Mouse (Mus musculus): ENCODE results near the gene Coq9. TPM values are rescaled to one million over a fixed set of nuclear protein-coding genes. Genes with fewer than 3 reads are reported as not detected.
A peak's percentile ranks its signal among the peaks of the same experiment; 100 is the strongest.

Coq9 gene
- total and polyA plus RNA-seq, 3 experiments, result 48.5 to 82.2 (median 68.8) TPM

DNA sequence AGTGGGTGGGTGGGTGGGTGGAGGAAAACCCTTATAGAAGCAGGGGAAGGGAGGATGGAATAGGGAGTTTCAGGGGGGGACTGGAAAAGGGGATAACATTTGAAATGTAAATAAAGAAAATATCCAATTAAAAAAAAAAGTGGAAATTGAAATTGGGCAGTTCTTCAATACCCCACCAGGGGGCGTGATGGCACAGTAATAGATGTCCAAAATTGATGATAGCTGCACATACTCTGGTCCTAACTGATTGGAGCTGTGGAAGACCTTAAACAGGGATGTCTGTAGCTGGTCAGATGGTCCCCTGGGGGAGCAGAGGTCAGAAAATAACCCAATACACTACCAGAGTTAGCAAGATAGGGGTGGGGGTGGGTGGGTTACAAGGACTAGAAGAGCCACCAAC is 23.6 kb upstream of the Coq9 start:
- peaks cover 24 to 47% of the 10 kb centered on the region in 2 experiments for H3K4me1 ChIP-seq (ENCODE audit: control insufficient read depth in 1 of 2, insufficient read depth in 2 of 2)
- H3K79me2 ChIP-seq (replicated peaks; ENCODE audit: control insufficient read depth, extremely low read depth, insufficient read depth, poor library complexity, severe bottlenecking), result no peaks in the 10 kb centered on the region
- TF ChIP-seq RAD21 (IDR thresholded peaks at IDR 0.05; ENCODE audit: low read depth, low read length) (peak; percentile 48), USF2 (conservative IDR thresholded peaks at IDR 0.05; ENCODE audit: low read depth, low read length) (no peak), ZNF384 (IDR thresholded peaks at IDR 0.05; ENCODE audit: low read depth, low read length) (peak; percentile 87), CTCF (conservative IDR thresholded peaks at IDR 0.05 in 1 of 2, IDR thresholded peaks at IDR 0.05 in 1 of 2; ENCODE audit: low read depth in 2 of 2, low read length in 2 of 2) (peak; percentile 69 to 79), SMC3 (IDR thresholded peaks at IDR 0.05; ENCODE audit: low read depth, low read length) (peak; percentile 50)
- H3K36me3 ChIP-seq (replicated peaks in 1 of 2; ENCODE audit: control insufficient read depth in 1 of 2, insufficient read depth in 1 of 2, low read length in 1 of 2), result peaks cover 2 to 25% of the 10 kb centered on the region in 2 experiments
- H3K27me3 ChIP-seq (replicated peaks), result no peaks in the 10 kb centered on the region
- H3K4me3 ChIP-seq (replicated peaks in 1 of 3; ENCODE audit: low read depth in 2 of 3, low read length in 2 of 3, poor library complexity in 1 of 3), result no peak overlapping the region
- H3K4me2 ChIP-seq (ENCODE audit: insufficient read depth, low read depth, poor library complexity, severe bottlenecking), result no peak overlapping the region
- in situ Hi-C loops (cut with MboI; ENCODE audit: low pct_ligation_motif_present, low pct_unique_long_range_greater_than_20kb, low sequenced_read_pairs), result no loop called here
- H3K27ac ChIP-seq (ENCODE audit: insufficient read depth, low read depth), result no peak overlapping the region
- DNase-seq (ENCODE audit: extremely low read depth), result peak; percentile 40
- H3K9ac ChIP-seq (ENCODE audit: insufficient read depth, low read depth), result no peak overlapping the region
- H3K9me3 ChIP-seq (replicated peaks; ENCODE audit: low read length), result no peaks in the 10 kb centered on the region
- dilution Hi-C loops (cut with MboI; ENCODE audit: extremely low pct_ligation_motif_present, extremely low pct_unique_long_range_greater_than_20kb, low sequenced_read_pairs), result no loop called here

DNA sequence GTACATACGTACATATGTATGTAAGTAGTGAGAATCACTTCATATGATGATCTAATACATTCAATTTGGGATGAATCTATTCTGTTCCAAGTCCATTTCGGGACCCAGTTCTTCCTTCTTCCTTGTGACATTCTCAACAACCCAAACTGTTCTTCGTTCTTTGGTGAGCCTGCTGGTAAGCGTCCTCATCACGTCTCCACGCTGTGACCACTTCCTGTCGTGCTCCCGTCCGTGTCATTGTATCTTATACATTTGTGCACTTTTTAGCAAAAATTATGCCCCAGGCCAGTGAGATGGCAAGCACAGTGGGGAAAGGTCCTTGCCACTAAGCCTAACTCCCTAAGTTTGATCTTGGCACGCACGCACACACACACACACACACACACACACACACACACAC is 20.2 kb upstream of the Coq9 start:
- DNase-seq (ENCODE audit: extremely low read depth), result no peak
- in situ Hi-C loops (cut with MboI; ENCODE audit: low pct_ligation_motif_present, low pct_unique_long_range_greater_than_20kb, low sequenced_read_pairs), result no loop called here
- peaks cover 3 to 18% of the 10 kb centered on the region in 2 experiments; a peak in 3 of 4 replicates for H3K4me1 ChIP-seq (ENCODE audit: control insufficient read depth in 1 of 2, insufficient read depth in 2 of 2)
- no peak overlapping the region for H3K9ac ChIP-seq (ENCODE audit: insufficient read depth, low read depth)
- no peaks in the 10 kb centered on the region for H3K9me3 ChIP-seq (replicated peaks; ENCODE audit: low read length)
- no peaks in the 10 kb centered on the region for H3K79me2 ChIP-seq (replicated peaks; ENCODE audit: control insufficient read depth, extremely low read depth, insufficient read depth, poor library complexity, severe bottlenecking)
- H3K4me3 ChIP-seq (replicated peaks in 1 of 3; ENCODE audit: low read depth in 2 of 3, low read length in 2 of 3, poor library complexity in 1 of 3), result no peak overlapping the region
- no peak overlapping the region for H3K27ac ChIP-seq (ENCODE audit: insufficient read depth, low read depth)
- no peaks in the 10 kb centered on the region for H3K27me3 ChIP-seq (replicated peaks)
- peaks cover 30 to 59% of the 10 kb centered on the region in 2 experiments for H3K36me3 ChIP-seq (replicated peaks in 1 of 2; ENCODE audit: control insufficient read depth in 1 of 2, insufficient read depth in 1 of 2, low read length in 1 of 2)
- dilution Hi-C loops (cut with MboI; ENCODE audit: extremely low pct_ligation_motif_present, extremely low pct_unique_long_range_greater_than_20kb, low sequenced_read_pairs), result no loop called here
- H3K4me2 ChIP-seq (ENCODE audit: insufficient read depth, low read depth, poor library complexity, severe bottlenecking), result no peak overlapping the region
- TF ChIP-seq POLR2AphosphoS2 (IDR thresholded peaks at IDR 0.05; ENCODE audit: low read depth, low read length) (no peak), MYC (IDR thresholded peaks at IDR 0.05; ENCODE audit: low read depth, low read length) (no peak)

DNA sequence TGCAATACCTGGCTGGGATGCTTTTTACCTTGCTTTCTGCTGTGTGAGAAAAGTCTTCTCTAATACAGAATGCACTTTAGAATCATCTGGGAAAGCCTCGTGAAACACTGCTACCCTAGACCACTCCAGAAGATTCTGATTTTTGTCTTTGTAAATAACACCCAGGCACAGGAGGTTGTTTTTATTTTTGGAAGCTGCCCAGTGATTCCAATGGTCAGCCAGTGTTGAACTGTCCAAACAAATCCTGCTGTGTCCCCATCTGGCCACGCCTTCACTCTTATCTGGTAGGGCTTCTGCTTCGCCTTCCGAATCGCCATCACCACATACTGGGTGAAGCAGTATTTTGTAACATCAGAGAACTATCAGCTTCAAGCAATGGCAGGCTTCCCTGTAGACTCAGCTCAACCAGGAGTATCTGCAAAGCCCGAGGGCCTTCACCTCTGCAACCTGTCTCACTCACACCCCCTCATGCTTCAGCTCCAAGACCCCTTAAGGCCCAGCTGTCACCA is 18.4 kb upstream of the Coq9 start:
- H3K27ac ChIP-seq (ENCODE audit: insufficient read depth, low read depth), result no peak overlapping the region
- no peak overlapping the region for H3K4me2 ChIP-seq (ENCODE audit: insufficient read depth, low read depth, poor library complexity, severe bottlenecking)
- no peak for DNase-seq (ENCODE audit: extremely low read depth)
- H3K9me3 ChIP-seq (replicated peaks; ENCODE audit: low read length), result no peaks in the 10 kb centered on the region
- no peak for TF ChIP-seq RCOR1 (conservative IDR thresholded peaks at IDR 0.05; ENCODE audit: low read depth, low read length)
- TF ChIP-seq MAX (IDR thresholded peaks at IDR 0.05; ENCODE audit: low read length), result no peak
- TF ChIP-seq PAX5 (IDR thresholded peaks at IDR 0.05; ENCODE audit: low read length), result no peak
- no peak for TF ChIP-seq TBP (conservative IDR thresholded peaks at IDR 0.05; ENCODE audit: low read depth, low read length)
- TF ChIP-seq POLR2A (IDR thresholded peaks at IDR 0.05; ENCODE audit: low read depth, low read length), result no peak
- TF ChIP-seq USF1 (IDR thresholded peaks at IDR 0.05; ENCODE audit: low read depth, low read length), result no peak
- peaks cover 3 to 15% of the 10 kb centered on the region in 2 experiments; a peak in 3 of 4 replicates for H3K4me1 ChIP-seq (ENCODE audit: control insufficient read depth in 1 of 2, insufficient read depth in 2 of 2)
- no peaks in the 10 kb centered on the region for H3K27me3 ChIP-seq (replicated peaks)
- H3K9ac ChIP-seq (ENCODE audit: insufficient read depth, low read depth), result no peak overlapping the region
- H3K79me2 ChIP-seq (replicated peaks; ENCODE audit: control insufficient read depth, extremely low read depth, insufficient read depth, poor library complexity, severe bottlenecking), result no peaks in the 10 kb centered on the region
- dilution Hi-C loops (cut with MboI; ENCODE audit: extremely low pct_ligation_motif_present, extremely low pct_unique_long_range_greater_than_20kb, low sequenced_read_pairs), result no loop called here
- no peak overlapping the region for H3K4me3 ChIP-seq (replicated peaks in 1 of 3; ENCODE audit: low read depth in 2 of 3, low read length in 2 of 3, poor library complexity in 1 of 3)
- peaks cover 44 to 75% of the 10 kb centered on the region in 2 experiments for H3K36me3 ChIP-seq (replicated peaks in 1 of 2; ENCODE audit: control insufficient read depth in 1 of 2, insufficient read depth in 1 of 2, low read length in 1 of 2)
- in situ Hi-C loops (cut with MboI; ENCODE audit: low pct_ligation_motif_present, low pct_unique_long_range_greater_than_20kb, low sequenced_read_pairs), result loop anchor here (5.0 kb wide), 1 partner anchor 88 kb away; no protein-coding TSS in a partner anchor

All from CH12.LX (cell line).